Mouse (Mus musculus) hindbrain, postnatal 0 days (tissue): Measurements from ENCODE around the gene Tmem116. TPM values are rescaled to one million over a fixed set of nuclear protein-coding genes. Genes with fewer than 3 reads are reported as not detected.

Experiments
- ATAC-seq: fragments of 200-750 bp; cut with Nextera tagmentation; 2 replicates; pipeline ENCODE4 v1.8.0; 2017; ENCODE audit warnings: mild to moderate bottlenecking, moderate TSS enrichment, moderate library complexity
- DNase-seq: peaks from one replicate; pipeline ENCODE4 v3.0.0-alpha.2; 2015; ENCODE audit warnings: low spot score
- H3K27ac ChIP-seq: fragments of 300-500 bp; sonication (generic); 2 replicates; pipeline ENCODE4 v1.5.1; 2014; ENCODE audit warnings: mild to moderate bottlenecking
- H3K27me3 ChIP-seq: fragments of 300-500 bp; sonication (generic); 2 replicates; pipeline ENCODE4 v1.6.1; 2014; ENCODE audit warnings: low read length, mixed read lengths; ENCODE audit not compliant: insufficient read depth
- H3K36me3 ChIP-seq: fragments of 300-500 bp; sonication (generic); 2 replicates; pipeline ENCODE4 v1.6.1; 2014; ENCODE audit warnings: low read length, mixed read lengths; ENCODE audit not compliant: insufficient read depth
- H3K4me1 ChIP-seq: fragments of 300-500 bp; sonication (generic); 2 replicates; pipeline ENCODE4 v1.6.1; 2014; ENCODE audit warnings: antibody characterized with exemption, low read length, mixed read lengths; ENCODE audit not compliant: insufficient read depth
- H3K4me2 ChIP-seq: fragments of 300-500 bp; sonication (generic); 2 replicates; pipeline ENCODE4 v1.6.1; 2014; ENCODE audit warnings: low read depth, mild to moderate bottlenecking, low read length, moderate library complexity, mixed read lengths
- H3K4me3 ChIP-seq: fragments of 300-500 bp; sonication (generic); 2 replicates; pipeline ENCODE4 v1.5.1; 2014; ENCODE audit warnings: low read length
- H3K9ac ChIP-seq: fragments of 300-500 bp; sonication (generic); replicated peaks from 2 replicates; pipeline ENCODE4 v1.6.1; 2014; ENCODE audit warnings: mild to moderate bottlenecking, low read length, moderate library complexity, mixed read lengths
- H3K9me3 ChIP-seq: fragments of 300-500 bp; sonication (generic); 2 replicates; pipeline ENCODE4 v1.6.1; 2016; ENCODE audit warnings: low read length, mixed read lengths
- CTCF ChIP-seq: IDR thresholded peaks from 2 replicates; pipeline ENCODE4 v1.5.1; 2016; ENCODE audit warnings: antibody characterized with exemption, control low read depth, low read depth
- WGBS: fragments of 180-500 bp; shearing (Covaris S2); extraction: QIAGEN DNeasy Blood & Tissue Kit; methylation state at CpG from one replicate; pipeline ENCODE4 v1.1.7; 2014; 5-methylcytosine and 5-hydroxymethylcytosine counted together
- polyA plus RNA-seq: library from polyadenylated mRNA; unstranded; fragments of >200 nt; fragmentation: Nextera tagmentation; extraction: Ambion mirVana; gene quantifications from 2 replicates; pipeline ENCODE4 v1.2.1, GENCODE M21; 2015
- total RNA-seq: library from RNA; depleted of rRNA; stranded (reverse); fragments of >200 nt; gene quantifications from 2 replicates; pipeline ENCODE4 v1.2.3, GENCODE M21; 2014

The Tmem116 gene
- total and polyA plus RNA-seq, 2 experiments from 2014 or later = 2.6 to 7.6 TPM

DNA sequence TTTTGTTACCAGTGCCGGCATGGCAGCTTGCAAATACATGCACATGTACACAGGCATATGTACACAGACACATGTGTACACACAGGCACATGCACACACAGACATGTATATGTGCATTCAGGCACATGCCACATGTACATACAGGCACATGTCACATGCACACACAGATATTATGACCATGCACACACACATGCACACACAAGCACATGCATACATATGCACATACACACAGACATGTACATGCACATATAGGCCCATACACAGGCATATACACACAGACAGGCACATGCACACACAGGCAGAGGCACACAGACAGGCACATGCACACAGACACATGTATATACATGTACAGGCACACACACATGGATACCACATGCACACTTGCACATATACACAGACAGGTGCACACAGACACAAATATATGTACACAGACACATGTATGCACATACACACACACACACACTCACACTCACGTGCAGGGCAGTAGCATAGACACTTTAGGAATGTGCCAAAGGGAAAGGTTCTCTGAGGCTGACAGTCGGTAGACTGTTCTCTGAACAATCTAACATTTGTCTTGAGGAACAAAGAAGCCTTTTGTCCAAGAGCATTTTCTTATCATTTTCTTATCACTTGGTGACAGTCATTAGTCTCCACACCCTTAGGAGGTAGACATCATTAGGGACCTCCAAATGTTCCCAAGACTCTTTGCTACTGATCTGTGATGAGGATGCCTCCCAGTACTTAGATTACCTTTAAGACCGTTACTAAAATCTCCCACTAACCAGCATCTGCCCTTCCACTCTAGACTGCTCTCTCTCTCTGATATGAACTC, 9.9 kb downstream of the Tmem116 start:
- no peaks in the 10 kb centered on the region for H3K4me1 ChIP-seq
- no peak overlapping the region for H3K4me3 ChIP-seq
- DNase-seq = no peak
- no peaks in the 10 kb centered on the region for H3K27me3 ChIP-seq
- no peak for ATAC-seq
- no peak overlapping the region for H3K4me2 ChIP-seq
- no peak overlapping the region for H3K9ac ChIP-seq
- no peaks in the 10 kb centered on the region for H3K36me3 ChIP-seq
- 69% methylated on average over 4 of the region's 4 CpGs for WGBS
- no peak for TF ChIP-seq CTCF
- no peaks in the 10 kb centered on the region for H3K9me3 ChIP-seq
- no peak overlapping the region for H3K27ac ChIP-seq

DNA sequence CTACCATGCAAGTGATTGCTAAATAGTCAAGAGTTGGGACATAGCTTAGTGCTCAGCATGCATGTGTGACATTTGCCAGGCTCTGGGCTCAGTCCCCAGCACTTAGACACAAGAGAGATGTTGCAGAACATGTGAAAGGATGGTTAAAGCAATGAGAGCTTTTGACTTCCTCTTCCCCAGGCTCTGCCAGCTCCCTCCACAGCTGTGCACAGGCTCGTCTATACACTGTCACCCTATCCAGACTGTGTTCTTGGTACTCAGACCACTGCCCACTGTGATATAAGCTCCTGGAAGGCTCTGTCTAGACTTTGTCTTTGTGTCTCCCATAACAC, 10.4 kb downstream of the Tmem116 start:
- DNase-seq (no peak), ATAC-seq (no peak)
- no peaks in the 10 kb centered on the region for H3K9me3 ChIP-seq
- H3K27me3 ChIP-seq = no peaks in the 10 kb centered on the region
- no peaks in the 10 kb centered on the region for H3K36me3 ChIP-seq
- no peaks in the 10 kb centered on the region for H3K4me1 ChIP-seq
- TF ChIP-seq CTCF = no peak
- H3K4me3 ChIP-seq = no peak overlapping the region
- no peak overlapping the region for H3K27ac ChIP-seq
- no peak overlapping the region for H3K9ac ChIP-seq
- H3K4me2 ChIP-seq = no peak overlapping the region
- WGBS = 41% methylated on average over 1 of the region's 1 CpGs

DNA sequence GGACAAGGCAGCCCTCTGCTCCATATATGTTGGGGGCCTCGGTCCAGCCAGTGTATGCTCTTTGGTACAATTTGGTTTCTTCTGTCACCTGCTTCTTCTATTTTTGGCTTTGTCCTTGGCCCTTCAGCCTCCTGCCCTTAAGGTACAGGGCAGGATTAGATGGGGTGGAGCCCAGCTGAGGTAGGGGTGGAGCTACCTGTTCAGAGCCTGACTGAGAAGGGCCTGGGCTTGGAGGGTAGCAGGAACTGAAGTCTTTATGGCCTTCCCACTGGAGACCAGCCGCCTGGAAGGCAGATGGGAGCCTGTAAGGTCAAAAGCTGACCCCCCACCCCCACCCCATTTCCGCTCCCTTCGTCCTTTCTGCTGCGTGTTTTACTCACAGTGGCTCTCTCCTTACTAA, 11.3 kb downstream of the Tmem116 start:
- H3K27me3 ChIP-seq = no peaks in the 10 kb centered on the region
- WGBS = 75% methylated on average over 5 of the region's 5 CpGs
- H3K9ac ChIP-seq = no peak overlapping the region
- H3K9me3 ChIP-seq = no peaks in the 10 kb centered on the region
- no peaks in the 10 kb centered on the region for H3K4me1 ChIP-seq
- H3K27ac ChIP-seq = no peak overlapping the region
- no peak for TF ChIP-seq CTCF
- DNase-seq (no peak), ATAC-seq (no peak)
- H3K4me2 ChIP-seq = no peak overlapping the region
- H3K4me3 ChIP-seq = no peak overlapping the region
- no peaks in the 10 kb centered on the region for H3K36me3 ChIP-seq

DNA sequence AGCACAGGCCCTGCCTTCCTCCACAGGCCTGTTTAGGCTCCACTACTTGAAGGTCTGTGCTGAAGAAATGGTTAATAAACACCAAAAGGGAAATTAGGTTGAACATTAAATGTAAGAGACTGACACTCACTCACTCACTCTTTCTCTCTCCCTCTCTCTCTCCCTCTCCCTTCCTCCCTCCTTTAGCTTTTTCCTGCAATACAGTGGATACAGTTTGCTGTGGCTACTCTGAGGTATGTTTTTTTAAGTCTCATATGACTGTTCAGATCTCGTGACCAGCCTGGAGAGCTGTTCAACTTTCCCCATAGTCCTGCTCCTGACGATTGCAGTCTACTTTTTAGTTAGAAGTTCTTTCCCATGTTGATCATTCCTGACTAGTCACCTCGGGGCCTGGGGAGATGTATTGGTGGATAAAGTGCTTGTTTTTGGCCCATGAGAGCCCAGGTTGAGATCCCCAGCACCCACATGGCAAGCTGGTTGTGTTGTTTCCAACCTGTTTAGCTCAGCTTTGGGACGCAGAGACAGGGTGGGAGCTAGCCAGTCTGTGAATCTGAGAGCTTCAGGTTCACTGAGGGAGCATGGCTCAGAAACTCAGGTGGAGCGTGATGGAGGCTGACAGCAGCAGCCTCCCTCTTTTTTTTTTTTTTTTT, 12.0 kb downstream of the Tmem116 start:
- Histone ChIP-seq H3K27me3 (no peaks in the 10 kb centered on the region), H3K9me3 (no peaks in the 10 kb centered on the region), H3K9ac (no peak overlapping the region), H3K4me1 (no peaks in the 10 kb centered on the region), H3K27ac (no peak overlapping the region), H3K4me3 (no peak overlapping the region), H3K36me3 (no peaks in the 10 kb centered on the region), H3K4me2 (no peak overlapping the region)
- ATAC-seq = no peak
- no peak for DNase-seq
- 79% methylated on average over 5 of the region's 5 CpGs for WGBS
- no peak for TF ChIP-seq CTCF

DNA sequence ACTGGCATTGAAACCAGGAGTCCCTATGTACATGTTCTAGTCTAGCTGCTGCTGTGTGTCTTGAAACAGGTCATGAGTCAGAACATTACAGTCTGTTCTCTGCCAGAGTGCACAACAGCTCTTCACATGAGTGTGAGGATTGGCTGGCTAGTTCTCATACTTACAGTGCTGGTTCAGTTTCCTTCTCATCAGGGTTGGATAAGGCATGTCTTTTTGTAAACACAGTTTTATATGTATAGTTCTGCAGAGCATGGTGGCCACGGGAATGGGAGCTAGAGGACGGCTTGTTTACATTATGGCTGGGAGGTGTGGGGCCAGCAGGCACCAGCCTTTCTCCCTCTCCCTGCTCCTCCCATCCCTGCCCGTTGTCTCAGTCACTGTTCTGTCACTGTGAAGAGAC, 17.9 kb downstream of the Tmem116 start:
- H3K9ac ChIP-seq = no peak overlapping the region
- no peak overlapping the region for H3K27ac ChIP-seq
- TF ChIP-seq CTCF = no peak
- no peak overlapping the region for H3K4me3 ChIP-seq
- H3K27me3 ChIP-seq = no peaks in the 10 kb centered on the region
- WGBS = 57% methylated on average over 3 of the region's 3 CpGs
- ATAC-seq (no peak), DNase-seq (no peak)
- H3K36me3 ChIP-seq = no peaks in the 10 kb centered on the region
- no peaks in the 10 kb centered on the region for H3K9me3 ChIP-seq
- H3K4me2 ChIP-seq = no peak overlapping the region
- H3K4me1 ChIP-seq = no peaks in the 10 kb centered on the region

DNA sequence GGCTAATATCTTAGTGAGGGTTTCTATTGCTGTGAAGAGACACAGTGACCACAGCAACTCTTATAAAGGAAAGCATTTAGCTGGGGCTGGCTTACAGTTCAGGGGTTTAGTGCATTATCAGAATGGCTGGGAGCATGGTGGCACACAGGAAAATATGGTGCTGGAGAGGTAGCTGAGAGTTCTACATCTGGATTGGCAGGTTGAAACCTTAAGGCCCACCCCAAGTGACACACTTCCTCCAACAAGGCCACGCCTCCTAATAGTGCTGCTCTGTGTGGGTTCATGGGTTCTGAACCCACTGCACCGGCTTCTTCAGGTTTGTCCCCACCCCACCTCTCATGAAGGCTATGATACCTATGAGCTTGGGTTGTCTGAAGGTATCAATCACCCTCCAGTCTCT, 20.7 kb downstream of the Tmem116 start:
- ATAC-seq (no peak), DNase-seq (no peak)
- Histone ChIP-seq H3K27me3 (no peaks in the 10 kb centered on the region), H3K9ac (no peak overlapping the region), H3K4me1 (no peaks in the 10 kb centered on the region), H3K36me3 (no peaks in the 10 kb centered on the region), H3K4me3 (no peak overlapping the region), H3K9me3 (no peaks in the 10 kb centered on the region), H3K27ac (no peak overlapping the region), H3K4me2 (no peak overlapping the region)
- WGBS = 87% methylated on average over 2 of the region's 2 CpGs
- no peak for TF ChIP-seq CTCF

DNA sequence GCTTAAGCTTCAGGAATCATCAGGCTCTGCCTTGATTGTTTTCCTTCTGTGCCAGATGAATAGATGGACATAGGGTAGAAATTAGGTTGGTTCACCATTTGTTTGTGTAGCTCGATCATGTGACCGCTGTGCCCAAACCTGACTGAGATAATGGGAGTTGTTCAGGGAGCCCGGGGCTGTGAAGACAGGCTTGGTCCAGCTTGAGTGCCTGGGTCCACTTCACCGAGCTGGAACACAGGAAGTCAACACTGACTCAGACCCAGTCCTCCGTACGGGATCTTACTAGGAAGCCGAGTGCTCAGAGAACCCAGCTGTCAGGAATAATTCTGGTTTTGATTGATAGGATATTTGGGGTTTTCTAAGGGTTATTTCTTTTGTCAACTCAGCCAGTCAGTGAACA, 22.9 kb downstream of the Tmem116 start:
- no peaks in the 10 kb centered on the region for H3K36me3 ChIP-seq
- no peak overlapping the region for H3K9ac ChIP-seq
- no peaks in the 10 kb centered on the region for H3K9me3 ChIP-seq
- TF ChIP-seq CTCF = no peak
- DNase-seq = no peak
- H3K27ac ChIP-seq = no peak overlapping the region
- H3K4me3 ChIP-seq = no peak overlapping the region
- 86% methylated on average over 7 of the region's 7 CpGs for WGBS
- no peaks in the 10 kb centered on the region for H3K4me1 ChIP-seq
- no peak overlapping the region for H3K4me2 ChIP-seq
- ATAC-seq = no peak
- no peaks in the 10 kb centered on the region for H3K27me3 ChIP-seq
